Mouse (Mus musculus): ENCODE measurements around the gene Cep41.

Gene Cep41

GRCm38 (mm10) chr6:30710371-30711364 lies 17.1 kb upstream of the Cep41 start:
- DNase-seq (ENCODE audit: low spot score), result peak; percentile 60

- no peak for DNase-seq (ENCODE audit: low spot score)
Measured at GRCm38 (mm10) chr6:30709115-30709514, 15.6 kb upstream of the Cep41 start.

GRCm38 (mm10) chr6:30703977-30704602 lies 10.5 kb upstream of the Cep41 start:
- DNase-seq (ENCODE audit: low spot score), result no peak

GRCm38 (mm10) chr6:30703476-30703875 lies 9.9 kb upstream of the Cep41 start:
- DNase-seq (ENCODE audit: low spot score), result no peak

DNA sequence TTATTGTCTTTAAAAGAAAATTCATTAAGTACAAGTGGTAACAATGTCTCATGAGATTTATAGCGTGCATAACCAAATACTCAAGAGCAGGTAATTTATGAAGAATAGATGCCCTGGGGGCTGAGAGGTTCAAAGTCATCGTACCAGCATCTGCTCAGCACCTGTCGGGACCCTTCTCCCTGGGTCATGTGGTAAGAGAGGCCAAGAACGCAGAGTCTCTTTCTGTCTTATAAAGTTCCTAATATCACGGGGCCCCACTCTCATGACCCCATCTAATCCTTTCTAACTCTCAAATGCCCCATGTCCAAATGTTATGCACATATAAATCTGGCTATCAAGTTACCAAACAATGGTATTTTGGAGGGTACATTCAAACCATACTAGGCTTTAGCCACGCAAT lies 9.3 kb upstream of the Cep41 start:
- no peak for DNase-seq (ENCODE audit: low spot score)

DNA sequence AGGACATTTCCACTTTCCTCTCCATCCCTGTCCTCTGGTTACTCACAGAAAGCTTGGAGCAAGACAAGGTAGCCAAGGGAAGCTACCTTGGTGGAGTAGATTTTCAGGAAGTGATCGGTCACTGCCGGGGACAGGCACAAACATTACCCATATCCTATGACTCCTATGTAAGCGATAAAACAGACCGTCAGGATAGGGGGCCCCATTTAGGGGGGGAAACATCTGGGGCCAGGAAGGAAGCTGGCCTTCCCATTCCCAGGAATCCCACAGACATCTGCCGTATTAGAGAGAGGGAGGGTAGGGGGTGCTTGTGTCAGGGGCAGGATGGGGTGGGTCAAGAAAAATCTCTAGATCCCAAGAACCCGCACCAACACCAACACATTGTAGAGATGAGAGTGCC lies 6.6 kb upstream of the Cep41 start:
- DNase-seq (ENCODE audit: low spot score), result no peak

DNA sequence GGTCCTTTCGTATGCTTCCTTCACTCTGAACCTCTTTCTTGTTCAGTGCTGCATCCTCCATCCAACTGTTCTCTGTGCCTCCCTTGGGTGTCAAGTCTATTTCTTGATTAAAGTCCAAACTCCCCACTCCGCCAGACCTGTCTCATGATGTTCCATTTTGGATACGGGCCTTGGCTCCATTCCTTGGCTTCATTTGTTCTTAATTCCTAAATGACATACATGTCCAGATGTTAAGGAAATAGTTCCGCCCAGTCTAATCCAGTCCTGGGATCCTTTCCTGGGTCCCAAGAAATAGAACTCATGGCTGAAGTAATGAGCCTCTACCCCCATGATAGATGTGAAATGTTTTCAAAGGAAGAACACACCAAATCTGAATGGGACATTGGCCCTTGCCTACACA lies 4.5 kb upstream of the Cep41 start:
- no peak for DNase-seq (ENCODE audit: low spot score)

GRCm38 (mm10) chr6:30697464-30697863 lies 3.9 kb upstream of the Cep41 start:
- no peak for DNase-seq (ENCODE audit: low spot score)

DNA sequence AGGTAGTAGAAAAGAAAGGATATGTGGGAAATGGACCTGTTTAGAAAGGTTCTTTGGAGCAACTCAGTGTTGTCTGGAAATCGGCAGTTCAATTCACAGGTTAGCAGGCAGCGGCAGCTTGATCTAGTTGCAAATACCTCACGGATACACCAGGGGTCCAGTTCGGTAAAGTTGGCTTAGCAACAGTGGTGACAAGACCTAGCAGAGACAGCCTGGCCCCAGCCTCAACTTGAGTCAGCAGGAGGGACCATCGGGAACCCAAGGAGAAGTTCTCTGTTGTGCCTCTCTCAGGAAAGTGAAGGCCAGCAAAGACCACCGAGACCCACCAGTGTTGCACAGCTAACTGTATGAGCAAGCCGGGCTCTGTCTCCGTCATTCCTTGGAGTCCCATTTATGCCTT lies 1.6 kb upstream of the Cep41 start:
- DNase-seq (ENCODE audit: low spot score), result no peak

DNA sequence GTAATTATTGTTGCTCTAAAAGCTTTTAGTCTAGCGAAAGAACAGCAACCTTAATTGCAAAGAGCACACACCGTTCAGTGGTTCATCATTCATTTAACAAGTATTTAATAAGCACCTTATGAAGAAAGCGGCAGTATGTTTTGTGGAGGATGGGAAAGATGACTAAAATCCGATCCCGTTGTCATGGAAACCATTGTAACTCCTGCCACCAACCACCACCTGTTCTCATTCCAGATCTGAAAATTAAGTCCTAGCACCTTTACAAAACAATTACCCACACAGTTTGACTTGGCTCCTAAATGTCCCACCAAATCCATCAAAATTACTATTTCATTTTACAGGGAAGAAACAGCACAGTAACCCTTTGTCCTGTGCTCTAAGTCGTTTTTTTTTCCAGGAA lies 660 bp upstream of the Cep41 start:
- DNase-seq (ENCODE audit: low spot score), result no peak

GRCm38 (mm10) chr6:30692826-30693225 lies 723 bp downstream of the Cep41 start:
- DNase-seq (ENCODE audit: low spot score), result no peak

DNA sequence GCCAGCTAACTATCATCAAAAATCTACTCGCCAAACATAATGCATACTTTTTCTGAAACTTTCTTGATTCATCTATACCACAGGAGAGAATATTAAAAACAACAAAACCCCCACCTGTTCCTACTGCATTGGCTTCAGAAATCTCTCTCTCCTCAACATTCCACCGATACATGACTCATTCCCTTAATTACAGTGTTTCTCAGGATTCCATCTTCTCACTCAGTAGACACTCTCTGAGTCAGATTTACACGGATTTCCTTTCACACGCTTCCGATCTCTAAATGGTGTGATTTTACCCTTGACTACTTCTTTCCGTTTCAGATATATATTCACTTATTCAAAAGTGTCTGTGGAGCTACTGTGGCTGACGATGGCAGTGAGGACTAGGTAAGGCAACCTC lies 6.4 kb downstream of the Cep41 start:
- DNase-seq (ENCODE audit: low spot score), result no peak

- no peak for DNase-seq (ENCODE audit: low spot score)
Measured at GRCm38 (mm10) chr6:30684570-30684969, 9.0 kb downstream of the Cep41 start.

- DNase-seq (ENCODE audit: low spot score), result no peak
Measured at GRCm38 (mm10) chr6:30681935-30682900, 11.3 kb downstream of the Cep41 start.

DNA sequence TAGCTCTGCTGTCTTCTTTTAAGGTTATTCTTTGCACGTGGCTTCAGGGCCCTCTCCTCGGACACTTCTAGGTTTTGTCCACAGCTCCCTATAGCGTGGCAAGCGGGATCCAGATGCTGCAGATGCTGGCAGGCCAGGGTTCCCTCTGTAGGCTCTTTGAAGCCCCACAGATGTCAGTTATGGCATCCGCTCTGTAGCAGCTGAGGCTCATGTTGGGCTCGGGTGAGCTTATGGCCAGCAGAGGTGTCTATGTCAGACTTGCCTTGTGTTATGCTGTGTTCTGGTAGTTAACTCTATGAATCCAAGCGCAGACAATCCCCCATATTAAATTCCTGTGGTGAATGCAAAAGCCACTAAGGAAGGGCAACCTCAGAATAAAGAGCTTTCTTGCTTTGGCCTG lies 13.1 kb downstream of the Cep41 start:
- no peak for DNase-seq (ENCODE audit: low spot score)

DNA sequence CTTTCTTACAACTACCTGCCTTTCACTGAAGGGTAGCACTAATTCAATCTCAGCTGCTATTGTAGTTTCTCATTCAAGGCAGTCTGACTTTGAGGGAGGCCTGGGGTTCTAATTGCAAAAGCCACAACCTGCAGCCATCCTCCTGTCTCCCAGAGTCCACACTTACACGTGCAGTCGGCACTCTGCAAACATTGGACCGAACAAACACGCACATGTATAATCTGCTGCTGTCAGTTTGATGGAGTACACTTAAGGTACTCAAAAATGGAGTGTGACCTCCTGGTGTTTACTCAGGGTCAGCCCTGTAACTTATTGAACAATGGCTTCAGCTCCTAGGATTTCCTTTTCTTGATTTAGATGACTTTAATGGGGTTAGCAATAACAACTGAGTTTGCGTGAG lies 14.0 kb downstream of the Cep41 start:
- DNase-seq (ENCODE audit: low spot score), result no peak

DNA sequence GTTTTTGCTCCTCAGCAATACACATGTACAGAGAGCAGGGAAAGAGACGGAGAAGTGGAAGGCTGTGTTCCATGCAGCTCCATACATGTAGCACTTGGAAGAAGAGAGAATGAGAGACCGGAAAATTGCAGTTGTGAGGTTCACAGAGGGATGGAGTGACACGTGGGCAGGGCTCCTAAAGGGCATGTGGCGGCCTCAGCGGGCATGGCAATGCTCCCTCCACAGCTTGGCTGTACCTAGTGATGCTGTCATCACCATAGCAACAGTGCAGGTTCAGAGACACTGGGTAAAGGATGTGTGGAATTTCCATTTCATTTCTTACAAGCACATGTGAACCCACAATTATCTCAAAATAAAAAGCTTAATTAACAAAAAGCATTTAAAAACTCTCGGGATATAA lies 15.1 kb downstream of the Cep41 start:
- no peak for DNase-seq (ENCODE audit: low spot score)

DNA sequence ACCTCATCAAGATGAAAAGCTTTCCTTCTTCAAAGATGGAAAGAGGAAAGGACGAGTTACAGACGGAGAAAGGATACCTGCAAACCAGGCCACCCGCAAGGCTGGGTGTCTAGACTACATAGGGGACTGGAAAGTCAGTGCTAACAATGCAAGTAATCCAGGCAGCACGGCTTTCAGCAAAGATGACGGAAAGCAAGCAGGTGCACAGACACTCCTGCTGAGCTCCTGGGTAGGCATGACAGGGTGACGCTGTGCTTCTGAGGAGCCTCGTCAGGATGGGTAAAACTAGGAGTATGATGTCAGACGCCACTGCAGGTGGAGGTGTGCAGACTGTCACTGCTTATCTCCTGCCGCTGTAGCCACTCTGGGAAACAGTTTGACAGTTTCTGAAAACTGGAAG lies 16.0 kb downstream of the Cep41 start:
- DNase-seq (ENCODE audit: low spot score), result no peak

DNA sequence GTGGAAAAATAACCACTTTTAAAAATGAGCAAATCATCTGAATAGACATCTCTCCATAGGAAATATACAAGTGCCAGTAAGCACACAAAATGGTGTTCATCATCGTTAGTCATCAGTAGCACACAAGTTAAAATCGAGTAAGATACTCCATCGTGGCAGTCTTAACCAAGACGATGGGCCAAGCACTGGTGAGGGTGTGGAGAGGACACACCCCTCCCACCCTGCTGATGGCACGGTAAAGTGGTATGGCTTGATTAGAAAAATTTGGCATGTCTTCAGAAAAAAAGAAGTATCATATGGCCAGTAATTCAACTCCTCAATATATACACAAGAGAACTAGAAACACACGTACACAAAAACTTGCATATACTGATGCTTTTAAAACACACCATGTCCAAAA lies 17.0 kb downstream of the Cep41 start:
- DNase-seq (ENCODE audit: low spot score), result no peak

- DNase-seq (ENCODE audit: low spot score), result peak; percentile 36
Measured at GRCm38 (mm10) chr6:30675281-30675771, 18.2 kb downstream of the Cep41 start.

GRCm38 (mm10) chr6:30674714-30675280 lies 18.8 kb downstream of the Cep41 start:
- DNase-seq (ENCODE audit: low spot score), result no peak

Data from ovary, postnatal 36 days (tissue).